Mouse (Mus musculus) thymus, postnatal 14 days (tissue): ENCODE measurements around the gene Ndufs3.

Experiments used
- DNase-seq: peaks from one replicate; pipeline ENCODE4 v3.0.0; 2021

Gene Ndufs3

DNA sequence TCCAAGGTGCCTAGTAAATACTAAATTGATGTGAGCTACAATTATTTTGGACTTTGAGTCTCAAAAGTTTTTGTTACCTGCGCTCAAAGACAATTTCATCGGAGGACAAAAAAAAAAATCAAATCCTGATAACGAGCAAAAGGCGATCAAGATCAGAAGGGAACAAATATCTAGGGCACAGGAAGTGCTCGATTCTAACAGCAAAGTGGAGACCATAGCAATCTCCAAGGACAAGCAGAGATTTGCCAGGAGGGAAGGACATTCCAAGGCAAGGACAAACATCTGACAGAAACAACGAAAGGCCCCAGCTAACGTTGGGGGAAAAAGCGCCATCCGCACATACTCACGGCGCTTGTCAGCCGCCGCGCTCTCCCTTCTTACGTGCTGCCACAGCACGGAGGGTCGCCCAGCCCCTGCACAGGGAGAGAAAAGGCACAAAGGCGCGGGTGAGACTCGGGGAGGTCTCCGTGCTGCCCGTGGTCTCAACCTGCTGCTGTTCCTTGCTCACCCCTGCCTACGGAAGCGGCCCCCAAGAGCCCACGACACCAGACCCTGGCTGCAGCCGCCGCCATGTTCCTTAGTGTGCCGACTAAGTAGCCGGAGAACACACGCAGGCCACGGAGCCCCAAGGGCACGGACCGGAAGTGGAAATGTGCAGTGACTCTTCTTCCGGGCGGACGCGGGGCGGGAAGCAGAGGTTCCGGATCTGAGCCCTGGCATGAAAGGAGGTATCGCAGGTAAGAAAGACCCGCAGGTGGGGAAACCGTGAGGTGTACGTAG is at the start of gene Ndufs3, which contains the start of gene Kbtbd4:
TSS of gene Ndufs3 (minus strand) at position 752 of the 780 bp plus-strand sequence.
TSS of gene Kbtbd4 (plus strand) at position 665 of the 780 bp plus-strand sequence.
- peak; percentile 90 for DNase-seq

DNA sequence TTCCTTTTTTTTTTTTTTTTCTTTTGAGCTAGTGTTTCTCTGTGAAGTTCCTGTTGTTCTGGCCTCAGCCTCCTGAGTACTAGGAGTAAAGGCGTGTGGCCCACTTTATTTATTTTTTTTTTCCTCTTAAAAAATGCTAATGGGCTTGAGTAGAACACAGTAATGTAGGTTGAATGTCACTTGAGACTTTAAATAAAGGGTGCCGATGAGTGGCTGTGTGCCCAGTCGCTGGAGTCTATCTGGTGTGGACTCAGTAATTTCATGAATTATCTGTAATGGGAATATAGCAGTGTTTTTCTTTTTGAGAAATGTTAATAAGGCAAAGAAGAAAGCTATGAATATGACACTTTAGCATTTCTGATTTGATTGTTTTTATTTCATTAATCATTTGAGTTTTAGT is 48.8 kb upstream of the Ndufs3 start:
- no peak for DNase-seq

DNA sequence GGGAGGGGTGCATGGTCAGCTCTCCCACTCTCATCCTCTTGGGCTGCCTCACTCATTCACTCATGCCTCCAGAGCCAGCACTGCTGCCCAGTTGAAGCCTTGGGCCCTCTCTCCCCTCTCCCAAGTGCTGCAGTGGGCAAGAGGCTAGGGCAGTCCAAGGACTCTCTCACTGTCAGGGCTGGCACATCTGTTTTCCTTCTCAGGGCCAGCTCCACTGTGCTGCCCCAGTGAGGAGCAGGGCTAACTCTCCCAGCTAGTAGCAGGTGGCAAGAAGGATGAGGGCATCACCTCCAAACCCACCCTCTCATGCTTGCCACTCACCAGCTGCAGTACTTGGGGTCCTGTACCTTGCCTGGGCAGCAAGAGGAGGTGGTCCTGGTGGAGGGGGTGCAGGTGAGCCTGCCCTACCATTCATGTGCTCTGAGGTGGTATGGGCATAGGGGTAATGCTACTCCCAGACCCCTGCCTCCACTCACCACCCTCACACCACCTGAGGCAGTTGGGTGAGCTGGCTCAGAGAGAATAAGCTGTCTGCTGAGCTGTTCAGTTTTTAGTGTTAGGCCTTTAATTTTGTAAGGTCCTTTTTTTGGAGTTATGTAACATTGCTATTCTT is 46.1 kb upstream of the Ndufs3 start:
- DNase-seq: no peak

DNA sequence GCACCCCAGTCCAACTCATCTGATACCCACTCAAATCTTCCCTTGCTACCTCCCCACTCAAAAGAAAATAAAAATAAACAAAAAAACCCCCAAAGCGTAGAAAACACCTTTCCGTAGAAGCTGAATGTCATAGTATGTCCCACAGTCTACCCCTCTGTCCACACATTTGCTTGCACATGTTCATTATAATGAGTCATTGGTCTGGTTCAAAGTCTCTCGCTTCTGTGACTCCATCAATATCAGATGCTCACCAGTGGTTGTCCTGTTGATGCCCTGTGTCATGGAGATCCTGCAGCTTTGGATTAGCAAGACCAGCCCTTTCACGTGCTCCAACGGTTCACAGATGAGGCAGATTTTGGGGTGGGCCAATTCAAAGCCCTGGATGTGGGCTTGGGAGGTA is 45.5 kb upstream of the Ndufs3 start:
- no peak for DNase-seq

DNA sequence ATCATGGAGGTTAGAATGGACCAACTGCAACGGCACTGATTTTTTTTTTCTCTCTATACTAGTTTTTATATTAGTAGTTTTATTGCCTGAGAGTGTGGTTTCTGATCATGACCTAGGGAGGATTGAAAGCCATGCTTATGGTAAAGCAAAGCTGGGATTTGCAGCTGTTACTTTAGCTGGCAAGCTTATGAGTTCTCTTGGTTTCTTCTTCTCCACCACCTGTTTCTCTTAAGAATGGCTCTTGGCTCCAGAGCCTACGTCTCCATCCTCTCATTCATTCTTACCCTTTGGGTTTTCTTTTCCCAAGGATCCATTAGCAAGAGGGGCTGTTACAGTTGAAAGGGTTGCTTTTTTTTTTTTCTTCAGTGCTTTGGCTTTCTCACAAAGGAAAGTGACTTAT is 37.1 kb upstream of the Ndufs3 start:
- DNase-seq: no peak

DNA sequence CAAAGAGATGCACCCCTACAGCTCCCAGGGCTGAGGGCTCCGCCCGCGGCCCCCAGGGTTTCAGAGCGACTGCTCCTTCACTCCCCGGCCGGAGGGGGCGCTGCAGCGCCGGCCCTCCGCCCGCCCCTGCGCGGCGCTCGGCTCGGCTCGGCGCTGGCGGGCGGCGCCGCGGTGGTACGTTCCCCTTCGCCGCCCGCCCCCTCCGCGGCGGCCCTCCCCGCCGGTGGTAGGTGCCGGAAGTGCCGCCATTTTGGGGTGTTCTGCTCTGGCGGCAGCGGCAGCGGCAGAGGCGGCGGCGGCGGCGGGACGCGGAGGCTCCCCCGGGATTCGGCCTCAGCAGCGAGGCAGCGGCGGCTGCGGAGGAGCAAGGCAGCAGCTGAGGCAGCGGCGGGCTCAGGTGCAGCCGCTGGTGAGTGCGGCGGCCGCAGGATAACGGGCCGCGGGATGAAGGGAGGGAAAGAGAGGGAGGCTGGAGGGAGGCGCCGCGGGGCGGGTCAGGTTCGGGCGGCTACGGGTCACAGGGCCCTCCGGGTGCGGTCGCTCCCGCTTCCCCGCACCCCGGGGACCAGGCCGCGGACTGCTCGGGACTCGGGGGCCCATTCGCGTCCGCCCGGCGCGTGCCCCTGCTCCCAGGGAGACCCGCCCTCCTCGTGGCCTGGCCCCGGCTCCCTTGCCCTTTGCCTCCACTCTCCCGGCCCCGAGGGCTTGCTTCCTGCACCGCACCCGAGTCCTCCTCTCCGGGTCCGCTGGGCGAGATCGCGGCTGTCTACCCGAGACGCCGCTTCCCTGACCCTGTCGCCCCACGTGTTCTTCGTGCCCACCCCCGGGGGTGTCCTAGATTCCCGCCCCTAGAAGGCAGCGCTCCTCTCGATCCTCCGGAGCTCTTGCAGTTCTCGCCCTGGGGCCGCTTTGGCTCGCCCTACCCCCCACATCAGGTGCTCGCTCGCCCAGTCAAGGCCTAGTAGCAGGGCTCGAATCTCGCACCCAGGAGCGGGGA is 35.9 kb upstream of the Ndufs3 start, which contains the start of gene Celf1:
TSS of gene Celf1 (plus strand) at position 150 of the 997 bp plus-strand sequence.
- DNase-seq: peak; percentile 89

DNA sequence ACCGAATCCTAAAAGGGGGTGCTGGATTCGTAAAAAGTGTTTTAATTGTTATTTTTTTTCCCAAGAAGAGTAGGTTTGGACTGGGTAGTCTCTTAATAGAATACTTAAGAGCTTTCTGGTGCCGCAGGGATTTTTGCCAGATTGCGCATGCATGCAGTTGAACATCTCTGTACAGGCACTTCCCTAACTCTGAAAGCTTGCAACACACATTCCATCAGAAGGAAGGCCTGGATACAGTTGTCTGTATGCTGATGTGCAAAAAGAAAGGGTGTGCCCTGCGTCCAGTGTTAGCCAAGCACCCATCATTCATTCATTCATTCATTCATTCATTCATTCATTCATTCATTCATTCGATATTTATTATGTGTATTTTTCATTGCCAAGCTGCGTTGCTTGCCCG is 35.1 kb upstream of the Ndufs3 start:
- peak; percentile 13 for DNase-seq

DNA sequence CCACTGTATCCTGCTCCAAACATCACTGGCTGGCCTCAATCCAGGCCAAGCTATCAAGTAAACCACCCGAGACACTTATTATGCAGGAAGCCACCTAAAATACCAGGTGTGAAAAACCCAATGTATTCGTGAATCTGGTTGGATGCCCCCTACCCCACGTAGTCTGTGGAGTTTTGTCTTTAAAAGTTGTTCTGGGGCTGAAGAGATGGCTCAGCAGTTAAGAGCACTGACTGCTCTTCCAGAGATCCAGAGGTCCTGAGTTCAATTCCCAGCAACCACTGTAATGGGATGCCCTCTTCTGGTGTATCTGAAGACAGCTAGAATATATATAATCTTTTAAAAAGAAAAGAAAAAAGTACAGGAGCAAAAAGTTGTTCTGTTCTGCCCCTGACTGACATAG is 33.7 kb upstream of the Ndufs3 start:
- DNase-seq: no peak

DNA sequence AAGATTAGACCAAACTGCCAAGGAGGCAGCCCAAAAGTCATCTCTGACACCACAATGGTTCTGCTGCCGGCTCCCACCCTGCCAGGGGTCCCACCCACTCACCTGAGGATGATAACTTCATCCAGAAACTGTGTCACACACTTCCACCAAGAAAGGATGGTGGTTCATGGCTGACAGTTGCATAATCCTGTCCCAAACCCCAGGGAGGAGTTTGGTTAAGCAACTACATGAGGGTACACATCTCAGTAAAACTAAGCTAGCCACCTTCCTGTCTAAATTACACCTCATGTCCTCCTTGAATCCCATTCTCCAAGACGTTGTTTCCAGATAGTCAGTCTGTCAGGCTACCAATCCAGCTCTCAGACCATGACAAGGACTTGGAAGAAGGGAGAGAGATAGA is 27.6 kb upstream of the Ndufs3 start:
- no peak for DNase-seq

DNA sequence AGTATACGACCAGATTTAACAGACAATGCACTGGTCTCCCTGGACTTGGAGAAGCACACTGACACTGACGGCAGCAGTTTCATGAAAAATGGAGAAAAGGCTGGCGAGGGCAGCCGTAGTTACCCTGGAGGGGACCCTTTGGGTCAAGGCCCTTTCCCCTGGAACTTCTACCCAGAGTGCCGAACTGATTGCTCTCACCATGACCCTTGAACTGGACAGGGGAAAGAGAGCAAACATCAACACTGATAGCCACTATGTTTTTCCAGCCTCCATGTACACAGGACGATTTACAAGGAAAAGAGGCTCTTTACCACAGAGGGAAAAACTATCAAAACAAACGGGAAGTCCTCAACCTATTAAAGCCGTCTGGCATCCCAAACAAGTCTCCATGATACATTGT is 27.2 kb upstream of the Ndufs3 start:
- no peak for DNase-seq

DNA sequence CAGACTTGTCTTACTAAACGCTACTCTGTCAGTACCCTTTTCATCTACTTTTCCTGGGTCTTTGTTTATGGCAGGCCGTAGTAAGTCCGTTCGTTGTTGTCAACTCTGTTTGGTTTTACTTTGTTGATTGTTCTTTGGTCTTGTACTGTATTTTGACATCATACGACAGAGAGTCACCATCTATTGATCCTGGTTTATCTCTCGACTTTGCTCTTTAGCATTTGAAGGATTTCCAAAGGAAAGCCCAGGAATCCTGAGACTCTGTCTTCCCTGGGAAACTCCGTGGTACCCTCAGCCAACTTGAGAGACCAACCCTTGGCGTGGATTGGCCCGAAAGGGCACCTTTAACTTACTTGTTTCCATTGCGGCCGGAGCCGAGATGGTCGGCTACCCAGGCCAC is 23.9 kb upstream of the Ndufs3 start:
- DNase-seq: no peak

DNA sequence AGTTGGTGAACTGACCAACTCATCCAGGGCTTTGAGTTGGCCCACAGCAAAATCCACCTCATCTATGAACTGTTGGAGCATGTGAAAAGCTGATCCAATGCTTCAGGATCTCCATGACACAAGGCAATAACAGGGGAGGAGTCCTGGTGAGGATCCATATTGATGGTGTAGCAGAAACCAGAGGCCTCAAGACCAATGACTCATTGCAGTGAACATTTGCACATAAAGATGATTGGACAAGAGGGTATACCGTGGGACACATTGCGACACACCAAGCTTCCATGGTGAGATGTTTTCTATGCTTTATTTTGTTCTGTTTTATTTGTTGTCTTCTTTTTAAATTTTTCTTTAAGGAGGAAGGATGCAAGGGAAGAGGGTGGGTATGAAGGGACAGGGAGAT is 18.0 kb upstream of the Ndufs3 start:
- DNase-seq: no peak

DNA sequence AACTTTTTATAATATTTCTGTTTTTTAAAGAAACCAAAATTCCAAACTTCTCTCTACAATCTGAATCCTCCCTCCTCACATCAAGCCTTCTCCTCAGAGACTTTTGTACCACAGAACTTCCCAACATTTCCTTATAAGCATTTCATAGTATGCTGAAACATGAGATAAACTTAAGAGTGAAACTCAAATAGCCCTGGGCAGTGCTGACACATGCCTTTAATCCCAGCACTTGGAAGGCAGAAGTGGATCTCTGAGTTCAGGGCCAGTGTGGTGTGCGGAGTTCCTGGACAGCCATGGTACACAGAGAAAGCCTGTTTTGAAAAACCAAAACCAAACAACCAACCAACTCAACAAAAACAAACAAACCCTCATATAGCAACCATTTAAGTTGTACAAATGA is 16.6 kb upstream of the Ndufs3 start:
- DNase-seq: no peak

DNA sequence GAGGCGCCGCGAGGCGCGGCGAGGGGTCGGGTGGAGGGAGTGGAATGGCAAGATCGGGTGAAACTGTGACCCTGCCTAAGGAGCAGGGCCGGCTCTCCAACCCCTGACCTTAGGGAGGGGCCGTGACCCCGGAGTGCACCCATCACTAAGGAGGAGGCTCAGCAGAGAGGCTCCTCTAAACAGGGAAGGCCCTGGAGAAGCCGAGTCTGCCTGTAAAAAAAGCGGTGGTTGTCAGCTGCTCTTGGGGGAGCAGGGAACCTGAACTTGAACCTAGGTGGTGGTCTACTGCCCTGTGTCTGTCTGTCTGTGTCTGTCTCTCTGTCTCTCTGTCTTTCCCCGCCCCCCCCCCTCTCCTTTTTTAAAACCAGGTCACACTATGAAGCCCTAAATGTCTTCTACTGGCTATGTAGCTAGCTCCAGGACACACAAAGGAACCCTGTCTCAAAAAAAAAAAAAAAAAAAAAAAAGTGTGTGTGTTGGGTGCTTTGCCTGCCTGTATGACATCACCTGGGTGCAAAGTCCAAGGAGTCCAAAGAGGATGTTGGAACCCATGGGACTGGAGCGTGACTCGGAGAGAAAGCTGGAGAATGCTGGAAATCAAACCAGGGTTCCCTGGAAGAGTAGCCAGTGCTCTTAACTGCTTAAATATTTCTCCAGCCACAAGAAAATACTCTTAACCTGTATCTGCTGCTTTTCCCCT is 13.5 kb upstream of the Ndufs3 start:
- DNase-seq: no peak

DNA sequence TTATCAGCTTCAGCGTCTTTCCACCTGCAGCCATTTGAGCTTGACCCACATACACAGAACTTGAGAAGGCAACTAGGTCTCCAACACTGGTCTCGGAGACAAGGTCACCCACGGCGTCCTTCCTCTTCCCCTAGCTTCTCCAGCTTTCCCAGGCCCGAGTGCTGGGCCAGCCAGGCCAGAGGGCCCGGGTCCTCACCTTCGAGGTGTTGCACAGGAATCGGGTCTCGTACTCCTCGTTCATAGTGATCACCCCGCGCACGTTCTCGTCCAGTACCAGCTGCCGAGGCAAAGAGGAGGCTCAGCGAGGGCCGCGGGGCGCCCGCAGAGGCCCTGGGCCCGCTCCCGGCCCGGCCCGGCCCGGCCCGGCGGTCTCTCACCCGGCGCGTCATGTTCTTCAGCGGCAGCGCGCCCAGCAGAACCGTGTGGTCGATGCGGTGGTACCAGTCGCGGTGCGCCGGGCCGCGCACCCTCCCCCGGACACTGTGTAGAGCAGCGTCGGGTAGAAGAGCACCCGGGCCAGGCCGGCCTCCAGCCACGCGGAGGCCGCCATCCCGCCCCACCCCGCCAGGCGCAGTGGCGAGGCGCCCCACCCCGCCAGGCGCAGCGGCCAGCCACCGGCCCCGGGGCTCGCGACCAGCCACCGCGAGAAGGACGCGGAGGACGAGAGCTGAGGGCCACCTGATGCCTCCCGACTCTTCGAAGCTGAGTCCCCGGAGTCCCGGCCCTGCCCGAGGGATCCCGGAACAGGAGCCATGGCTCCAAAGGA is 12.8 kb upstream of the Ndufs3 start:
- DNase-seq: peak; percentile 54

DNA sequence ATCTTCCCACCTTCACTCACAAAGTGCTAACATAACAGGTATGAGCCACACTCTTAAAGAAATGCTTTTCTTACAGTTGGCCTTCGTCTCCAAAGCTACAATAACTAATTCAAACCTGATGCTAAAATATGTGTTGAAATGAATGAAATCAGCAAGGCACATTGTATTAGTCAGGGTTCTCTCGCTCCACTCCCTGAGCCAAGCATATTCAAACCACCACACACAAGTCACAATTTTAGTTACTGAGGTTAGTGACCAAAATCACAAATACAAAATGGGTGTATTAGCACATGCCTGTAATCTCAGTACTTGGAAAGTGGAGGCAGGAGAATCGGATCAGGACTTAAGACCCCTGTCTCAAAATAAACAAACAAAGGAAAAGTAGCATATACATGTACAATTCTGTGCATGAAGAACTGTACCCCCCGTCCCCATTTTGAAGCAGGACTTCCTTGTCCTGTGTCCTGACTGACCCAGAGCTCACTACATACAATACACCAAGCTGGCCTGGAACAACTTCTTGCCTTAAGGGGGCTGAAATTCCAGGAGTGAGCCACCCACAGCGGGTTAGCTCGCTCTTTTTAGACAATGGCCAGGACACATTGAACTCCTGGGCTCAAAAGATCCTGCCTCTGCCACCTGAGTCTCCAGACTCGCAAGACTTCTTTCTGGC is 12.1 kb upstream of the Ndufs3 start:
- no peak for DNase-seq

DNA sequence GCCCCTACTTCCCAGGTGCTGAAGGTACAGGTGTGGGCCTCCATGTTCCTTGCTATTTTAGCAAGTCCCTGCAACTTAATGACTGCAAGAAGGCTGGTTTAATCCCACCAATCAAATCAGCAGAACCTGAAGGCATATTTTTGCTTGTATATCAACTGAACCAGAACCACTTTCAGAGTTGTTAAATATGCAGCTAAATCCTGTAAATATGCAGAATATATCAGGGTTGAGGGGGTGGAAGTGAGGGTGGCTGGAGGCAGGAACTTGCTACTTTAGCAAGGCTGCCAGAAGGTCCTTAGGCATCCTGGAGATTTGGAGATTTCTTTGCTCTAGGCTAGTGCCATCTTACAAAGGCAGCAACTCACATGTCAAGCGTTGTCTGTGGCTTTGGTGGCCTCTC is 10.9 kb upstream of the Ndufs3 start:
- DNase-seq: no peak

DNA sequence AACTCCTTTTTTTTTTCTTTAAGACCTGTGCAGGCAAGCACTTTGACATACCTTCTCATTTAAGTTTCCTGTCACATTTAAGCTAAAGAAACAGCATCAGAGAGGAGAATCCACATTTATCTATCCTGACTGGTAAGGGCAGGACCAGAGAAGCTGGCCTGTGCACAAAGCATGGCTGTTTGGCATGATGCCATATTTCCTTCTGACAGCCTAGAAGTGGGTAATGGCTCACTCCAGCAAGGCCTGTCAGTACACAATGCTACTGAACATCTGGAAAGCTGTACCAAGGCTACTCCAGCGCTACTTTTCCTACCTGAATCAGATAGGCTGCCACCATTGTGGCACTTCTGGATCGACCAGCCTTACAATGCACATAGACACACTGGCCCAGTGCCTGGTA is 9.0 kb upstream of the Ndufs3 start:
- DNase-seq: no peak

DNA sequence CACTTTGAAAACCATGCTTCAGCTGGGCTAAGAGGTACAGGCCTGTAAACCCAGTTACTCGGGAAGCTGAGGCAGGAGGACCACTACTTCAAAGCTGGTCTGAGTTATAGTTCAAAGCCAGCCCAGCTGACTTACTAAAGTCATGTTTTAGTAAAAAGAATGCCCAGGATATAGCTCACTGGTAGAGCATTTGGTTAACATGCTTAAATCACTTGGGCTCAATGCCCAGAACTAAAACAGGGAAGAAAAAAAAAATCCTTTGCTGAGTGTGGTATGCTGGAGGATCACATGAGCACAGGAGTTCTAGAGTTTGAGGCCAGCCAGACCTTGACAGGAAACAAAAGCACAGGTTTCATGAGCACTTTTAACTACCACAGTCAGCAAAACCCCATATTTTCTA is 7.0 kb upstream of the Ndufs3 start:
- DNase-seq: no peak

DNA sequence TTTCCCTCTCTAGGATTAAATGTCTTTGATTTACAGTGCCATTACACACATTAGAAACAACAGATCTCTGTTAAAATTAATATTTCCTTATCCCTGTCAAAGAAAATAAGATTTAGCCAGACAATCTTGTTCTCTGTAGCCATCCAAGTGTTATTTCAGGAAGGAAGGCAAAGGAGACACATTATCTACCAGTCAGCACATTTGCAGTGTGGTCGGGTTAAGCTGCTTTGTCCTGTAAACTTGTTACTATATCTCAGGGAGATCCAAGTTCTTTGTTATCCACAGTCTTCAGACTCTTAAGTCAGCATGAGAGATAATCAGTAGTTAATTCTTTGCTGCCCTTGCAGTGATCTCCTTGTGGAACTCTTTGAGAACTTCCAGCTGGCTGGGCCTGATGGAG is 6.2 kb upstream of the Ndufs3 start:
- no peak for DNase-seq

DNA sequence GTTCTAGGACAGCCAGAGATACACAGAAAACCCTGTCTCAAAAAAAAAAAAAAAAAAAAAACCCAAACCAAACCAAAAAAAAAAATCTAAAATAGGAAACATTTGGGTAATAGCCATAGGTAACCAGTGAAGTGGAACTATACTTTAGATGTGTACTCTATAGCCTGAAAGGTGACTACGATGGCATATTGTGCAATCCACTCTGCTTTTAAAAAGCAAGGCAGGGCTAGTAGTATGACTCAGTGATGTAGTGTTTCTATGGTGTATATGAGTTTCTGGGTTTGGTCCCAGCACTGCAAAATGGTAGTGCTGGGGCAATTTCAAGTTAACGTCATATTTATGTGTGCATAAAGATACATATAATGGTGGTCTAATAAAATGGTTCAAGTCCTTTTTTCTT is 2.1 kb upstream of the Ndufs3 start:
- DNase-seq: no peak
